Mouse (Mus musculus) forebrain, postnatal 0 days (tissue): ENCODE measurements around the gene Myo3a. TPM values are rescaled to one million over a fixed set of nuclear protein-coding genes. Genes with fewer than 3 reads are reported as not detected.
A peak's percentile ranks its signal among the peaks of the same experiment; 100 is the strongest.

ENCODE experiments used
- ATAC-seq: fragments of 200-750 bp; cut with Nextera tagmentation; 2 replicates; pipeline ENCODE4 v1.8.0; 2017; ENCODE audit warnings: mild to moderate bottlenecking, moderate library complexity
- DNase-seq: peaks from one replicate; pipeline ENCODE4 v3.0.0-alpha.2; 2015
- H3K27ac ChIP-seq: fragments of 300-500 bp; sonication (generic); 2 replicates; pipeline ENCODE4 v1.5.1; 2014; ENCODE audit warnings: low read depth, mild to moderate bottlenecking, antibody characterized with exemption, low read length, moderate library complexity, mixed read lengths
- H3K27me3 ChIP-seq: fragments of 300-500 bp; sonication (generic); 2 replicates; pipeline ENCODE4 v1.6.1; 2014; ENCODE audit warnings: mild to moderate bottlenecking, low read length, mixed read lengths; ENCODE audit not compliant: insufficient read depth
- H3K36me3 ChIP-seq: fragments of 300-500 bp; sonication (generic); 2 replicates; pipeline ENCODE4 v1.6.1; 2014; ENCODE audit warnings: mild to moderate bottlenecking, moderate library complexity; ENCODE audit not compliant: insufficient read depth
- H3K4me1 ChIP-seq: fragments of 300-500 bp; sonication (generic); 2 replicates; pipeline ENCODE4 v1.6.1; 2014; ENCODE audit warnings: antibody characterized with exemption; ENCODE audit not compliant: insufficient read depth
- H3K4me2 ChIP-seq: fragments of 300-500 bp; sonication (generic); 2 replicates; pipeline ENCODE4 v1.6.1; 2014; ENCODE audit warnings: low read depth, mild to moderate bottlenecking, moderate library complexity
- H3K4me3 ChIP-seq: fragments of 300-500 bp; sonication (generic); 2 replicates; pipeline ENCODE4 v1.5.1; 2014; ENCODE audit warnings: low read depth, low read length, mixed read lengths
- H3K9ac ChIP-seq: fragments of 300-500 bp; sonication (generic); 2 replicates; pipeline ENCODE4 v1.6.1; 2014; ENCODE audit warnings: mild to moderate bottlenecking
- H3K9me3 ChIP-seq: fragments of 300-500 bp; sonication (generic); 2 replicates; pipeline ENCODE4 v1.6.1; 2016; ENCODE audit warnings: low read length
- CTCF ChIP-seq: sonication (generic); IDR thresholded peaks from 2 replicates; pipeline ENCODE4 v1.5.1; 2016; ENCODE audit warnings: antibody characterized with exemption, control low read depth, low read depth
- WGBS: fragments of 180-500 bp; shearing (Covaris S2); extraction: QIAGEN DNeasy Blood & Tissue Kit; methylation state at CpG from one replicate; pipeline ENCODE4 v1.1.7; 2014; 5-methylcytosine and 5-hydroxymethylcytosine counted together
- polyA plus RNA-seq: library from polyadenylated mRNA; unstranded; fragments of >200 nt; fragmentation: Nextera tagmentation; extraction: Ambion mirVana; gene quantifications from 2 replicates; pipeline ENCODE4 v1.2.1, GENCODE M21; 2015
- total RNA-seq: library from RNA; depleted of rRNA; stranded (reverse); fragments of >200 nt; gene quantifications from 2 replicates; pipeline ENCODE4 v1.2.3, GENCODE M21; 2014; rRNA removed

Gene Myo3a
- total RNA-seq (0.38 TPM in 1 of 2 replicates, not detected in the other), polyA plus RNA-seq (not detected in 2 replicates)

GRCm38 (mm10) chr2:22227308-22227707 lies at the start of gene Myo3a:
TSS of gene Myo3a (plus strand) at chr2:22227503.
- no peaks in the 10 kb centered on the region for H3K36me3 ChIP-seq
- no peak for TF ChIP-seq CTCF
- H3K27ac ChIP-seq: no peak within 1 kb of the TSS
- H3K4me3 ChIP-seq: no peak within 1 kb of the TSS
- DNase-seq (no peak), ATAC-seq (no peak)
- H3K27me3 ChIP-seq: no peaks in the 10 kb centered on the region
- H3K9me3 ChIP-seq: no peaks in the 10 kb centered on the region
- H3K4me2 ChIP-seq: peak within 1 kb of the TSS; percentile 44
- H3K9ac ChIP-seq: no peak within 1 kb of the TSS
- WGBS: 2% methylated on average over 21 of the region's 21 CpGs
- H3K4me1 ChIP-seq: 0 out of 2 replicates have a peak, but pooled peaks cover 3% of the 10 kb centered on the region

DNA sequence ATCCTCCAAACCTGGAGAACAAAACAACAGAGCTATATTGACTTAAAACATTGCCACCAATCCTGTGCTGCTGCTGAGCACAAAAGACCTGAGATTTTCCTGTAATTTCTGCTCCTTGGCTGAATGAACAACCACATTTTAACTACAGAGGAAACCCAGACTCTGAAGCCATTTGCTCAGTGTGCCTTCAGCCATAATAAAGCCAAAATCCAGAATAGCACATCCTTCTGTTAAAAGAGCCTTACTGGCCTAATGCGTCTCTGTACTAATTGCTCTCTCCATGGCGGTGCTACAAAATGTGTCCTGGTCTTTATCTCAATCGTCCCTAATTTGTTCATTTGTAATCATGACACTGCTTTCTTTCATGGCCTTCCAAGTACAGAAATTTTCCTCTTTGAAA lies 23.2 kb downstream of the Myo3a start:
- H3K4me1 ChIP-seq: peaks cover 4% of the 10 kb centered on the region; the same call in 1 of the 2 replicates
- H3K36me3 ChIP-seq: no peaks in the 10 kb centered on the region
- H3K9ac ChIP-seq: no peak overlapping the region
- H3K27ac ChIP-seq: 0 out of 2 replicates have a peak overlapping the region, but pooled peaks have one; percentile 40
- 13% methylated on average over 3 of the region's 3 CpGs for WGBS
- peak; percentile 48; the same call in 1 of the 2 replicates for ATAC-seq
- DNase-seq: no peak
- H3K27me3 ChIP-seq: no peaks in the 10 kb centered on the region
- TF ChIP-seq CTCF: no peak
- no peak overlapping the region for H3K4me3 ChIP-seq
- H3K4me2 ChIP-seq: no peak overlapping the region
- H3K9me3 ChIP-seq: no peaks in the 10 kb centered on the region

DNA sequence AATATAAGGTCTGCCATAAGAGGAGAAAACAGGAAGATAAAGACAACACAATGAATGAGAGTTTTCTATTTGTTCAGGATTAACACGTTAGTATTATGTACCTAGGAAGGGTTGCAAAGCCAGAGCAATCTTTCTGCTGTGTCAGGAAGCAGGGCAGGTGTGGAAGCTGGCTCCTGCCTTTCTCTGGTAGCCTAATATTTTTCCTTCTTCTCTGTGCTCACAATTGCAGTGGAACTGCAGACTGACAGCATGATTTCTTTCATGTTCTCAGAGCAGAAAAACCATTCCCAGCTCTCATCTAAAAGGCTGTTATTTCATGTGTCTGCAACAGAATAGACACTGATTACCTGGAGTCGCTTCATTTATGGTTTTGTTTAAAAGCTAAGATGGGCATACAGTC lies 23.7 kb downstream of the Myo3a start:
- H3K9me3 ChIP-seq: no peaks in the 10 kb centered on the region
- no peaks in the 10 kb centered on the region for H3K27me3 ChIP-seq
- H3K4me2 ChIP-seq: no peak overlapping the region
- no peaks in the 10 kb centered on the region for H3K36me3 ChIP-seq
- H3K4me3 ChIP-seq: no peak overlapping the region
- peaks cover 4% of the 10 kb centered on the region; the same call in 1 of the 2 replicates for H3K4me1 ChIP-seq
- TF ChIP-seq CTCF: no peak
- 41% methylated on average over 2 of the region's 2 CpGs for WGBS
- no peak overlapping the region for H3K9ac ChIP-seq
- DNase-seq: no peak
- no peak overlapping the region for H3K27ac ChIP-seq
- ATAC-seq: 0 out of 2 replicates have a peak, but pooled peaks have one; percentile 14

DNA sequence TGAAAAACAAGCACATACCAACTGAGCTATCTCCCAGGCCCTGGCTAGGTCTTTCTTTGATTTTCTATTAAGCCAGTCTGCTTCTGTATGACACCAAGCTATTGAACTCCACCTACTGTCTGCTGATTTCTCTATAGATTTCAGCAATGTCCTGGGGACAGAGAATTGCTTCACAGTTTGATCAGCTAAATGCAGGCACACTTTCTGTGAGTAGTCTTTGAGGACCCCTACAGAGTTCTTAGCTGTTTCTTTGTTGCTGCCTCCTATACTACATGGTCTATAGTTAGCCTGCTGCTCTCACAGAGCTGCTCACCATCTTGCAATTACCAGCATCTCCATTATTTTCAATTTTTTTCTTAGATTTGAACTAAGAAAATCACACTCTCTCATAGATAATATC lies 28.3 kb downstream of the Myo3a start:
- no peak for TF ChIP-seq CTCF

DNA sequence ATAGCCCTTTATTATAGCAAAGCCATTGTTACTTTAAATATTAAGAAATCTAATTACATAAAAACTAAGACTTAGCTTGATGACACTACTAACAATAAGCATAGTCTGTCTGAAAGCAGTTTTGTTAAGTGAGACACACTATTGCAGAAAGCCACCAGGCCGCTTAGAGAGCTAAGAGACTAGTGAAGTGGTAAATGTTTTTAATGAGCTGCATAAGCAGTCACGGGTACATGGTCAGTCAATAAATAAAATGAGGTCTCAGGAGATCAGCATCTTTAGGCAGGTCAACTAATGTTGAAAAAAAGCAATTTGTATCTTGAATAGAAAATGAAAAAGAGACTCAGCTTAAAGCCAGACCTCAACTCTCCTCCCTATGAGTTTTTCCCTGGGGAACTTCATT lies 44.3 kb downstream of the Myo3a start:
- no peak overlapping the region for H3K4me2 ChIP-seq
- H3K36me3 ChIP-seq: no peaks in the 10 kb centered on the region
- no peaks in the 10 kb centered on the region for H3K27me3 ChIP-seq
- TF ChIP-seq CTCF: no peak
- no peak for DNase-seq
- H3K4me1 ChIP-seq: no peaks in the 10 kb centered on the region
- no peak overlapping the region for H3K4me3 ChIP-seq
- H3K9me3 ChIP-seq: no peaks in the 10 kb centered on the region
- no peak overlapping the region for H3K9ac ChIP-seq
- no peak for ATAC-seq
- 64% methylated on average over 2 of the region's 2 CpGs for WGBS
- H3K27ac ChIP-seq: no peak overlapping the region

More for the DNA sequence above, 28.3 kb downstream of the Myo3a start:
- Histone ChIP-seq H3K4me1 (peaks cover under 1% of the 10 kb centered on the region; the same call in 1 of the 2 replicates), H3K9ac (no peak overlapping the region), H3K27ac (no peak overlapping the region), H3K4me2 (no peak overlapping the region), H3K36me3 (no peaks in the 10 kb centered on the region), H3K4me3 (no peak overlapping the region), H3K9me3 (no peaks in the 10 kb centered on the region), H3K27me3 (no peaks in the 10 kb centered on the region)
- DNase-seq (no peak), ATAC-seq (no peak)

- ATAC-seq: no peak
- WGBS: 80% methylated on average over 2 of the region's 2 CpGs
- no peak for TF ChIP-seq CTCF
Measured at GRCm38 (mm10) chr2:22285366-22285765, 58.1 kb downstream of the Myo3a start.

DNA sequence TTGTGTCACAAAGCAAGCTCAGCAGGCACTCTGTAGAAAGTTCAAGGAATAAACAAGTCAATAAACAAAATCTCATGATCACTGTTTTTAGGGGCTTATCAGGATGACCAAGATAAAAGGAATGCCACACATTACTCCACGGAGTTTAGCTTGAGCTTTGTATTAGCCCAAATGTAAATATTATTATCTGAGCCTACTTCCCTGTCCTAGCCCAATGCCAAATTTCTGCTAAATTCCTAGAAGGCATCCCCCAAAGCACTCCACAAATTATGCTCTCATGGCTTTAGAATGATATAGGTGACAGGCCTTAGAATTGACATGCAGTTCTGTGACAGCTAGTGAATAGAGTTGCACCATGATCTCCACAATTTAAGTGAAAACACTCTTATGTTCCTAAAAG lies 58.5 kb downstream of the Myo3a start:
- TF ChIP-seq CTCF: no peak
- 81% methylated on average over 1 of the region's 1 CpGs for WGBS
- no peak overlapping the region for H3K4me3 ChIP-seq
- H3K9ac ChIP-seq: no peak overlapping the region
- no peak for ATAC-seq
- H3K27me3 ChIP-seq: no peaks in the 10 kb centered on the region
- H3K9me3 ChIP-seq: no peaks in the 10 kb centered on the region
- no peaks in the 10 kb centered on the region for H3K4me1 ChIP-seq
- H3K4me2 ChIP-seq: no peak overlapping the region
- DNase-seq: no peak
- no peaks in the 10 kb centered on the region for H3K36me3 ChIP-seq
- H3K27ac ChIP-seq: no peak overlapping the region

More at GRCm38 (mm10) chr2:22285366-22285765, 58.1 kb downstream of the Myo3a start:
- Histone ChIP-seq H3K27ac (no peak overlapping the region), H3K9ac (no peak overlapping the region), H3K4me3 (no peak overlapping the region), H3K9me3 (no peaks in the 10 kb centered on the region), H3K4me1 (no peaks in the 10 kb centered on the region), H3K36me3 (no peaks in the 10 kb centered on the region), H3K27me3 (no peaks in the 10 kb centered on the region), H3K4me2 (no peak overlapping the region)
- DNase-seq: no peak
